Mouse (Mus musculus): ENCODE results near the gene Sos1. TPM values are rescaled to one million over a fixed set of nuclear protein-coding genes. Genes with fewer than 3 reads are reported as not detected.

Sos1 gene
- polyA plus RNA-seq, 1 experiment from 2014 or later = 4.9 TPM

Other genes with a start within 250 kb of the Sos1 start
- gene Morn2, start 190.2 kb downstream of the Sos1 start, polyA plus RNA-seq (2015; fragmentation: Nextera tagmentation; extraction: Ambion mirVana) = 22.4 and 25.4 TPM in 2 replicates
- gene Dhx57, start 190.0 kb downstream of the Sos1 start, polyA plus RNA-seq (2015; fragmentation: Nextera tagmentation; extraction: Ambion mirVana) = 12.9 and 13.4 TPM in 2 replicates
- gene Arhgef33, start 173.0 kb downstream of the Sos1 start, polyA plus RNA-seq (2015; fragmentation: Nextera tagmentation; extraction: Ambion mirVana) = 0.73 and 0.83 TPM in 2 replicates
- 0.92 and 1.4 TPM in 2 replicates for gene Gm10190, start 106.9 kb downstream of the Sos1 start, polyA plus RNA-seq (2015; fragmentation: Nextera tagmentation; extraction: Ambion mirVana)
- 0.45 and 0.64 TPM in 2 replicates for gene Cdkl4, start 97.4 kb upstream of the Sos1 start, polyA plus RNA-seq (2015; fragmentation: Nextera tagmentation; extraction: Ambion mirVana)
- gene Map4k3, start 248.0 kb upstream of the Sos1 start, polyA plus RNA-seq (2015; fragmentation: Nextera tagmentation; extraction: Ambion mirVana) = 23.5 and 24.1 TPM in 2 replicates